Mouse (Mus musculus): Measurements from ENCODE around the gene Vstm4. TPM values are rescaled to one million over a fixed set of nuclear protein-coding genes. Genes with fewer than 3 reads are reported as not detected.

Gene Vstm4
- polyA plus RNA-seq (2016; fragmentation: Nextera tagmentation; extraction: Ambion mirVana): 5.9 and 6.8 TPM in 2 replicates

GRCm38 (mm10) chr14:32856681-32857328, at the start of gene Vstm4:
TSS of gene Vstm4 (plus strand) at chr14:32856756.
- Histone ChIP-seq H3K27me3 (peaks cover 39% of the 10 kb centered on the region), H3K9ac (replicated peaks) (peak within 1 kb of the TSS; percentile 72), H3K9me3 (no peaks in the 10 kb centered on the region), H3K36me3 (no peaks in the 10 kb centered on the region), H3K4me1 (peaks cover 18% of the 10 kb centered on the region; the same call in 1 of the 2 replicates), H3K4me3 (peak within 1 kb of the TSS; percentile 53), H3K4me2 (replicated peaks) (peak within 1 kb of the TSS; percentile 81), H3K27ac (replicated peaks) (no peak within 1 kb of the TSS)
- under 1% methylated on average over 49 of the region's 68 CpGs for WGBS
- ATAC-seq (ENCODE audit: low FRiP score, low read depth): peak; percentile 85

- Histone ChIP-seq H3K27ac (replicated peaks) (no peak overlapping the region), H3K27me3 (no peaks in the 10 kb centered on the region), H3K4me3 (no peak overlapping the region), H3K36me3 (no peaks in the 10 kb centered on the region), H3K4me1 (no peaks in the 10 kb centered on the region), H3K9ac (replicated peaks) (no peak overlapping the region), H3K9me3 (no peaks in the 10 kb centered on the region), H3K4me2 (replicated peaks) (no peak overlapping the region)
- ATAC-seq (ENCODE audit: low FRiP score, low read depth): no peak
These were observed 46.4 kb upstream of the Vstm4 start for GRCm38 (mm10) chr14:32810111-32810510.

GRCm38 (mm10) chr14:32812429-32812828, 44.1 kb upstream of the Vstm4 start:
- no peak overlapping the region for H3K9ac ChIP-seq (replicated peaks)
- WGBS: 71% methylated on average over 6 of the region's 6 CpGs
- no peak for ATAC-seq (ENCODE audit: low FRiP score, low read depth)

GRCm38 (mm10) chr14:32814961-32815360, 41.6 kb upstream of the Vstm4 start:
- no peak overlapping the region for H3K9ac ChIP-seq (replicated peaks)
- H3K27ac ChIP-seq (replicated peaks): no peak overlapping the region
- ATAC-seq (ENCODE audit: low FRiP score, low read depth): no peak
- H3K9me3 ChIP-seq: no peaks in the 10 kb centered on the region
- no peaks in the 10 kb centered on the region for H3K36me3 ChIP-seq
- 74% methylated on average over 4 of the region's 4 CpGs for WGBS
- H3K27me3 ChIP-seq: no peaks in the 10 kb centered on the region
- no peak overlapping the region for H3K4me2 ChIP-seq (replicated peaks)
- no peaks in the 10 kb centered on the region for H3K4me1 ChIP-seq
- H3K4me3 ChIP-seq: no peak overlapping the region

More at GRCm38 (mm10) chr14:32812429-32812828, 44.1 kb upstream of the Vstm4 start:
- H3K4me3 ChIP-seq: no peak overlapping the region
- no peaks in the 10 kb centered on the region for H3K9me3 ChIP-seq
- H3K27ac ChIP-seq (replicated peaks): no peak overlapping the region
- H3K4me2 ChIP-seq (replicated peaks): no peak overlapping the region
- no peaks in the 10 kb centered on the region for H3K27me3 ChIP-seq
- H3K36me3 ChIP-seq: no peaks in the 10 kb centered on the region
- H3K4me1 ChIP-seq: no peaks in the 10 kb centered on the region

- no peaks in the 10 kb centered on the region for H3K4me1 ChIP-seq
- WGBS: 76% methylated on average over 4 of the region's 4 CpGs
- no peak overlapping the region for H3K27ac ChIP-seq (replicated peaks)
- H3K4me2 ChIP-seq (replicated peaks): no peak overlapping the region
- no peak overlapping the region for H3K9ac ChIP-seq (replicated peaks)
- no peaks in the 10 kb centered on the region for H3K27me3 ChIP-seq
- no peak overlapping the region for H3K4me3 ChIP-seq
- no peak for ATAC-seq (ENCODE audit: low FRiP score, low read depth)
- no peaks in the 10 kb centered on the region for H3K36me3 ChIP-seq
- H3K9me3 ChIP-seq: no peaks in the 10 kb centered on the region
These were observed 40.0 kb upstream of the Vstm4 start for GRCm38 (mm10) chr14:32816533-32816932.

- 82% methylated on average over 7 of the region's 7 CpGs for WGBS
These were observed 39.3 kb upstream of the Vstm4 start for GRCm38 (mm10) chr14:32817258-32817657.

GRCm38 (mm10) chr14:32819297-32819696, 37.3 kb upstream of the Vstm4 start:
- 62% methylated on average over 1 of the region's 1 CpGs for WGBS
- H3K9me3 ChIP-seq: no peaks in the 10 kb centered on the region
- no peaks in the 10 kb centered on the region for H3K4me1 ChIP-seq
- no peaks in the 10 kb centered on the region for H3K27me3 ChIP-seq
- H3K27ac ChIP-seq (replicated peaks): no peak overlapping the region
- ATAC-seq (ENCODE audit: low FRiP score, low read depth): no peak
- H3K4me3 ChIP-seq: no peak overlapping the region
- no peak overlapping the region for H3K4me2 ChIP-seq (replicated peaks)
- H3K36me3 ChIP-seq: no peaks in the 10 kb centered on the region
- H3K9ac ChIP-seq (replicated peaks): no peak overlapping the region

More at GRCm38 (mm10) chr14:32817258-32817657, 39.3 kb upstream of the Vstm4 start:
- no peaks in the 10 kb centered on the region for H3K27me3 ChIP-seq
- no peaks in the 10 kb centered on the region for H3K36me3 ChIP-seq
- H3K4me2 ChIP-seq (replicated peaks): no peak overlapping the region
- H3K4me3 ChIP-seq: no peak overlapping the region
- no peak overlapping the region for H3K27ac ChIP-seq (replicated peaks)
- H3K9me3 ChIP-seq: no peaks in the 10 kb centered on the region
- no peak overlapping the region for H3K9ac ChIP-seq (replicated peaks)
- no peak for ATAC-seq (ENCODE audit: low FRiP score, low read depth)
- H3K4me1 ChIP-seq: no peaks in the 10 kb centered on the region

GRCm38 (mm10) chr14:32822812-32823211, 33.7 kb upstream of the Vstm4 start:
- ATAC-seq (ENCODE audit: low FRiP score, low read depth): no peak
- Histone ChIP-seq H3K4me3 (no peak overlapping the region), H3K4me1 (peaks cover 9% of the 10 kb centered on the region), H3K27ac (replicated peaks) (no peak overlapping the region), H3K27me3 (no peaks in the 10 kb centered on the region; the same call in 1 of the 2 replicates), H3K9me3 (no peaks in the 10 kb centered on the region), H3K9ac (replicated peaks) (no peak overlapping the region), H3K36me3 (no peaks in the 10 kb centered on the region), H3K4me2 (replicated peaks) (no peak overlapping the region)
- 89% methylated on average over 4 of the region's 4 CpGs for WGBS

- no peak for ATAC-seq (ENCODE audit: low FRiP score, low read depth)
- Histone ChIP-seq H3K9me3 (no peaks in the 10 kb centered on the region), H3K36me3 (no peaks in the 10 kb centered on the region), H3K27me3 (no peaks in the 10 kb centered on the region; the same call in 1 of the 2 replicates), H3K27ac (replicated peaks) (no peak overlapping the region), H3K4me3 (no peak overlapping the region), H3K4me1 (peaks cover 9% of the 10 kb centered on the region), H3K9ac (replicated peaks) (no peak overlapping the region), H3K4me2 (replicated peaks) (no peak overlapping the region)
- WGBS: 87% methylated on average over 3 of the region's 3 CpGs
These were observed 32.7 kb upstream of the Vstm4 start for GRCm38 (mm10) chr14:32823861-32824260.

- Histone ChIP-seq H3K4me2 (replicated peaks) (no peak overlapping the region), H3K9ac (replicated peaks) (no peak overlapping the region), H3K4me1 (peaks cover 9% of the 10 kb centered on the region), H3K4me3 (no peak overlapping the region), H3K27me3 (no peaks in the 10 kb centered on the region; the same call in 1 of the 2 replicates), H3K9me3 (no peaks in the 10 kb centered on the region), H3K36me3 (no peaks in the 10 kb centered on the region), H3K27ac (replicated peaks) (no peak overlapping the region)
- ATAC-seq (ENCODE audit: low FRiP score, low read depth): no peak
- WGBS: 62% methylated on average over 14 of the region's 14 CpGs
These were observed 32.0 kb upstream of the Vstm4 start for GRCm38 (mm10) chr14:32824267-32825150.

GRCm38 (mm10) chr14:32825426-32826032, 31.0 kb upstream of the Vstm4 start:
- H3K4me2 ChIP-seq (replicated peaks): peak overlapping the region; percentile 9; the same call in 1 of the 2 replicates
- no peak overlapping the region for H3K4me3 ChIP-seq
- H3K27ac ChIP-seq (replicated peaks): no peak overlapping the region

GRCm38 (mm10) chr14:32827165-32827564, 29.4 kb upstream of the Vstm4 start:
- H3K4me1 ChIP-seq: peaks cover 9% of the 10 kb centered on the region
- H3K4me2 ChIP-seq (replicated peaks): no peak overlapping the region
- no peak overlapping the region for H3K27ac ChIP-seq (replicated peaks)
- WGBS: 65% methylated on average over 4 of the region's 4 CpGs
- ATAC-seq (ENCODE audit: low FRiP score, low read depth): no peak
- H3K9me3 ChIP-seq: no peaks in the 10 kb centered on the region
- no peaks in the 10 kb centered on the region; the same call in 1 of the 2 replicates for H3K27me3 ChIP-seq
- H3K4me3 ChIP-seq: no peak overlapping the region
- H3K36me3 ChIP-seq: no peaks in the 10 kb centered on the region
- H3K9ac ChIP-seq (replicated peaks): no peak overlapping the region

More at GRCm38 (mm10) chr14:32825426-32826032, 31.0 kb upstream of the Vstm4 start:
- peak; percentile 52; the same call in 1 of the 2 replicates for ATAC-seq (ENCODE audit: low FRiP score, low read depth)
- H3K36me3 ChIP-seq: no peaks in the 10 kb centered on the region
- WGBS: 8% methylated on average over 11 of the region's 11 CpGs
- H3K9me3 ChIP-seq: no peaks in the 10 kb centered on the region
- H3K9ac ChIP-seq (replicated peaks): no peak overlapping the region
- no peaks in the 10 kb centered on the region; the same call in 1 of the 2 replicates for H3K27me3 ChIP-seq
- H3K4me1 ChIP-seq: peaks cover 9% of the 10 kb centered on the region
